Mouse (Mus musculus): ENCODE measurements around the gene Rnf38. TPM values are rescaled to one million over a fixed set of nuclear protein-coding genes. Genes with fewer than 3 reads are reported as not detected.

Gene Rnf38
- polyA plus RNA-seq, 1 experiment from 2014 or later = 40.1 TPM

DNA sequence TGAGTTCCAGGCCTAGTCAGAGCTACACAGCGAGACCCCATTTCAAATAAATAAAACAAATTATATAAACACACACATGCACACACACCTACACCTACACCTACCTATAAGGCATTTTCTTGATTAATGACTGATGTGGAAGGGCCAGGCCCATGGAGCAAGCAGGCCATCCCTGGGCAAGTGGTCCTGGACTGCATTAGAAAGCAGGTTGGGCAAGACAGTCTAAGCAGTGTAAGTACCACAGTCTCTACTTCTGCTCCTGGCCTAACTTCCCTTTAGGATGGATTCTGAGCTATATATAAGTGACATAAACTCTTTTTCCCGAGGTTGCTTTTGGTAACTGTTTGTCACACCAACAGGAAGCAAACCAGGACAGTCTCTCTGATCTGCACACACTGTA is 70.6 kb downstream of the Rnf38 start:
- Histone ChIP-seq H3K9ac (no peak overlapping the region), H3K27ac (no peak overlapping the region), H3K27me3 (no peaks in the 10 kb centered on the region), H3K4me1 (peaks cover 58% of the 10 kb centered on the region), H3K9me3 (replicated peaks) (no peaks in the 10 kb centered on the region), H3K4me3 (no peak overlapping the region), H3K36me3 (ENCODE audit: poor library complexity, severe bottlenecking) (0 out of 2 replicates have a peak, but pooled peaks cover 4% of the 10 kb centered on the region), H3K4me2 (no peak overlapping the region)
- no peak for ATAC-seq
- 79% methylated on average over 2 of the region's 2 CpGs for WGBS

DNA sequence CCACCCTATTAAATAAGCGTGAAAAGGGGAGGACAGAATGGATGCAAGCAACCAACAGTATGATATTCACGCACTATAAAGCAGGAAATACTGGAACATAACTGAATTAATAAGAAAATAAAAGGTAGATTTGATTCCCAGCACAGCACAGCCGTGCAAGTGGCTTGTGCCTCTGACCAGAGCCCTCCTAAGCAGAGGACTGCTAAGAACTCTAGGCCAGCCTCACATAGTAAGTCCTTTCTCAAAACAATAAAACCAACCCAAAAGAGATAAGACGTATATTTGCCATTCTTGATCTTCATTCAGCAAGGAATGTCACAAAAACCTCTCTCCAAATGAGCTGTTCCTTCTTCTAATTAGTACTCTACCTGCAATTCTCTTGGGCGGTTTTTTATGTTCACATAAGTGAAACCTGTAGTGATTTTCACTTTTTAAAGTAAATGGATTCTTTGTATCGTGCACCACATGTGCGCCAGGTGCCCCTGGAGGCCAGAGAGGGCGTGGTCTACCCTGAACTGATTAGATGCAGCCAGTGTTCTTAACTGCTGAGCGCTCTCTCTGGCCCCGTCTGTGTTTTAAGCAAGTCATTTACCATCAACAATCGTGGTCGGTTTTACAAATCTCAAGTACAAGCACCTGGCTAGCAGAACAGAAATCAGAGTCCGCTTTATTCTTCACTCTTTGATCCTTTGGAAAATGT is 72.4 kb downstream of the Rnf38 start:
- Histone ChIP-seq H3K27ac (no peak overlapping the region), H3K36me3 (ENCODE audit: poor library complexity, severe bottlenecking) (peaks cover 6% of the 10 kb centered on the region; the same call in 1 of the 2 replicates), H3K4me1 (peaks cover 55% of the 10 kb centered on the region), H3K4me2 (no peak overlapping the region), H3K4me3 (no peak overlapping the region), H3K9me3 (replicated peaks) (no peaks in the 10 kb centered on the region), H3K27me3 (no peaks in the 10 kb centered on the region), H3K9ac (no peak overlapping the region)
- WGBS = 54% methylated on average over 13 of the region's 13 CpGs
- ATAC-seq = no peak

DNA sequence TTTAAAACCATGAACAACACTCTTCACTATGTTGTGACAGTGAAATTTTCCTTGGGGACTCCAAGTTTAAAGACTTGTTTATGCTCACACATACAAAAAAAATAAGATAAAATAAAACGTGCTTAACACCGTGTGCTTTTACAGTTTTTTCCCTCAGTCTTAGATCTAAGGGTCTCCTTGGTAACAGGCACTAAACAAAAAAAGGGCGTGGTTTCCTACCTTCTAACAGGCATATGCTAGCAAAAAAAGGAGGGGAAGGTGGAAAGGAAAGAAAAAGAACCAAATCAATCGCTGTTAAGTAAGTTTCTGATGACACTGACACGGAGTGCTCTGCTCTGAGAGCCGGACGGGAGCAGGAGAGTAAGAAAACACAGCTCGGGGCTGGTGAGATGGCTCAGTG is 73.8 kb downstream of the Rnf38 start:
- no peak overlapping the region for H3K4me2 ChIP-seq
- H3K27ac ChIP-seq = no peak overlapping the region
- H3K27me3 ChIP-seq = no peaks in the 10 kb centered on the region

DNA sequence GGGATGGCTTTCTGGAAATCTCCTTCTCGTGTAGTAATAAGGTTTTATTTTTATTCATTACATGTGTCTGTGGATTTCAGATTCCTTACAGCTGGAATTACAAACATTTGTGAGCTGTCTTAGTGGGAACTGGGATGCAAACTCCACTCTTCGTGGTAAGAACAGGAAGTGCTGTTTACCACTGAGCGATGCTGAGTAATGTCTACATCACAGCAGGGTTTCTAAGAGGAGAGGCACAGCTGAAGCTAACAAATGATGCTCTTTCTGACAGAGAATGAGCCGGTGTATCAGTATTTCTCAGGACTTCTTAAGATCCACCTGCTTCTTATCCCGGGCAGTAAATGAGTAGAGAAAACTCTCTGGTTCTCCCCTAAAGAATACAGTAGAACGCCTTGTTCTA is 77.1 kb downstream of the Rnf38 start:
- 76% methylated on average over 6 of the region's 6 CpGs for WGBS
- Histone ChIP-seq H3K36me3 (ENCODE audit: poor library complexity, severe bottlenecking) (peaks cover 21% of the 10 kb centered on the region), H3K4me3 (no peak overlapping the region), H3K4me2 (no peak overlapping the region), H3K27me3 (no peaks in the 10 kb centered on the region), H3K4me1 (peaks cover 8% of the 10 kb centered on the region), H3K27ac (no peak overlapping the region), H3K9me3 (replicated peaks) (no peaks in the 10 kb centered on the region), H3K9ac (no peak overlapping the region)
- ATAC-seq = no peak

More for the DNA sequence above, 73.8 kb downstream of the Rnf38 start:
- 85% methylated on average over 8 of the region's 8 CpGs for WGBS
- Histone ChIP-seq H3K9me3 (replicated peaks) (no peaks in the 10 kb centered on the region), H3K4me1 (peaks cover 42% of the 10 kb centered on the region), H3K9ac (no peak overlapping the region), H3K36me3 (ENCODE audit: poor library complexity, severe bottlenecking) (peaks cover 11% of the 10 kb centered on the region), H3K4me3 (no peak overlapping the region)
- no peak for ATAC-seq

DNA sequence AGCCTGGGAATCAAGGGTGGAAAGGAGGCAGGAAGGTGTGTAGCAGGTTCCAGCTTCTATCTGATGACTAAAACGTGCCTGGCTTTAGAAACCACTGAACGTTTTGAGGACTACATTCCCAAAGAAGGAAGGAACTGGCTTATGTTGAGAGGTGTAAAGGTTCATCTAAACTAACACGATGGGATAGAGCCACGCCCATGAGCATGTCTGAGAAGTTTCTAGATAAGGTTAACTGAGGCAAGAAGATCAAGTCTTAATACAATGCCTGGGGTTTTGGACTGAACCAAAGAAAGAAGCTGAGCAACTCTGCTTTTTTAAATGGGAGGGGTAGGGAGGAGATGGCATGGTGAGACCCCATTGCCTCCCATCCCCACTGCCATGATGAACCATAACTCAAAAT is 78.7 kb downstream of the Rnf38 start:
- H3K4me3 ChIP-seq = no peak overlapping the region
- H3K27me3 ChIP-seq = no peaks in the 10 kb centered on the region
- H3K36me3 ChIP-seq (ENCODE audit: poor library complexity, severe bottlenecking) = peaks cover 35% of the 10 kb centered on the region
- 93% methylated on average over 4 of the region's 4 CpGs for WGBS
- no peak overlapping the region for H3K9ac ChIP-seq
- no peaks in the 10 kb centered on the region for H3K4me1 ChIP-seq
- ATAC-seq = no peak
- H3K9me3 ChIP-seq (replicated peaks) = no peaks in the 10 kb centered on the region
- H3K4me2 ChIP-seq = no peak overlapping the region
- no peak overlapping the region for H3K27ac ChIP-seq

DNA sequence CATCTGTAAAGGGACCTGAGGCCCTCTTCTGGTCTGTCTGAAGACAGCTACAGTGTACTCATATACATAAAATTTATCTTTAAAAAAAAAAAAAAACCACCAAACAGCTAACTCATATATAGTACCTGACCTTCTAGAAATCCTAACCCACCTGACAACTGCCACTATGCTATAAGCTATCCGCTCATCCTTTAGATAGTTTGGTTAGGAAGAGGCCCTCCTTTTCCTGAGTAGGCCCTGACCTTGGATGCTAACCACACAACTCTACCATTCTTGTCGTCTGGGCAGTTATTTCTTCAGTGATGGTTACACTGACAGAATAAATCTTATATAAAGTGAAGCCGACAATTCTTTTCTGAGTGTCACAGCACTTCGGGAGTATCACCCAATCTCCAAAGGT is 80.7 kb downstream of the Rnf38 start:
- no peaks in the 10 kb centered on the region for H3K9me3 ChIP-seq (replicated peaks)
- ATAC-seq = no peak
- H3K4me3 ChIP-seq = no peak overlapping the region
- H3K36me3 ChIP-seq (ENCODE audit: poor library complexity, severe bottlenecking) = peaks cover 46% of the 10 kb centered on the region
- no peak overlapping the region for H3K9ac ChIP-seq
- no peak overlapping the region for H3K4me2 ChIP-seq
- no peak overlapping the region for H3K27ac ChIP-seq
- H3K4me1 ChIP-seq = no peaks in the 10 kb centered on the region
- H3K27me3 ChIP-seq = no peaks in the 10 kb centered on the region
- WGBS = 92% methylated on average over 4 of the region's 4 CpGs

DNA sequence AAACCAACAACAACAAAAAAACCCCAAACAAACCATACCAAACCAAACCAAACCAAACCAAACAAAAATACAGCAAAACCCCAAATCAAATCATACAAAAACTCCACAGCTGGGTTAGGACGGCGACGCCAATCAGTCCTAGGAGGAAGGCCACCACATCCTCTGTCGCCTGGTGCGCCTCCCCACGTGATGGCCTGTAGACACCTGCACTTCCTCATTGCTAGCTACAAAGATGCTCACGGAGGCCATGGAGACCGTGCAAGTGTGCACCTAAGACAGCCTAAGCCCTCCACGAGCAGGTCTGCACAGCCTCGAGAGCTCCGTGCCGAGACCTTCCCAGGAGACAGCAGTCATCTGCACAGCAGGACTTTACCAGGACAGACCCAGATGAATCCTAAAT is 106.8 kb downstream of the Rnf38 start:
- Histone ChIP-seq H3K4me3 (no peak overlapping the region), H3K9me3 (replicated peaks) (no peaks in the 10 kb centered on the region), H3K36me3 (ENCODE audit: poor library complexity, severe bottlenecking) (peaks cover 79% of the 10 kb centered on the region), H3K9ac (no peak overlapping the region), H3K4me2 (no peak overlapping the region), H3K4me1 (no peaks in the 10 kb centered on the region), H3K27me3 (no peaks in the 10 kb centered on the region), H3K27ac (no peak overlapping the region)
- no peak for ATAC-seq
- WGBS = 94% methylated on average over 12 of the region's 12 CpGs

DNA sequence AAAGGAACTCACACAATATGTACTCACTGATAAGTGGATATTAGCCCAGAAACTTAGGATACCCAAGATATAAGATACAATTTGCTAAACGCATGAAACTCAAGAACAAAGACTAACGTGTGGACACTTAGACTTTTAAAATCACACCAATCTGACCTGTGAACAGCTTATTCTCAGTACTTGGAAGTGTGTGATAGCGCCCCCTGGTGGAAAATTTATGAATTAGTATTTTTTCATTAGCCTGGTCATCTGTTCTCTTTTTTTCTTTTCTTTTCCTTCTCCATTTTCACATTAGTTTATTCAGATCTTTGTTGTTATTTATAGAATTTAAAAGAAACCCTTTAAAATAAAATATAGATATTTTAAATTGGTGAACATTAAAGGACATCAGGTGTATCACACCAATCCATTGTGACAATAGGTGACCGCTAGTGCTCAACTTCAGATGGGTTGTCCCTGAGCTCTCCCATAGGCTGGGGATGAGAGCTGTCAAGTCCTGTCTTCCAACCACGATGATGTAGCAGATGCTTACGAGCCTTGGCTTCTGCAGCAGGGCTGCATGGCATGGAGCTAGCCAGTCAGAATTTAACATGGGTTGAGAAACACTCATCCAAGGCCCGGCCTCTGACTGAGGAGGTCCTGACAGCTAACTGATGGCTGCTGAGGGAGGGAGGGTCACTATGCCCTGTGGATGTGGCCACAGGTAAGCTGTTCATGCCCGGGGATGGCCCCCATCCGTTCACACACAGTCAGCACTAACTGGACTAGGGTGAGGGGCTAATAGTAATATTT is 114.0 kb downstream of the Rnf38 start:
- Histone ChIP-seq H3K4me3 (no peak overlapping the region), H3K9ac (no peak overlapping the region), H3K4me2 (no peak overlapping the region), H3K36me3 (ENCODE audit: poor library complexity, severe bottlenecking) (peaks cover 19% of the 10 kb centered on the region; the same call in 1 of the 2 replicates), H3K27ac (no peak overlapping the region), H3K4me1 (no peaks in the 10 kb centered on the region), H3K9me3 (replicated peaks) (no peaks in the 10 kb centered on the region), H3K27me3 (no peaks in the 10 kb centered on the region)
- ATAC-seq = no peak
- WGBS = 54% methylated on average over 9 of the region's 9 CpGs

DNA sequence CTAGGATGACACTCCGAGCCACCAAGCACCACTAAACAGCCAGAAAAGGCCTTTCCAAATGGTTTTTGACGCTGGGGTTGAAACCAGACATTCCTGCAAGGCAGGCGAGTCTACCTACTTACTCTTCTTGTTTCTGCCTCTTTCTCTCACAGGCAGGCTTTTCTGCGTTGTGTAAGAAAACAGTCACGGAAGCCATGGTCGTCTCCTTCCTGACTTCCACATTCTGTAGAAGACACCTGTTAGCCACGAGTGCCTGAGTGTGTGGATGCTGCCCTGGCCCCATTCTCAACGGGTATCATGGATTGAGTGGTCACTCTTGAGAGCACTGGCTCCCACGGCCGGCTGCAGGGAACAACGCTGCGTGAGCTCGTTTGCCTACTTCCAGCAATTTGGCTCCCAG is 118.5 kb downstream of the Rnf38 start:
- H3K27me3 ChIP-seq = no peaks in the 10 kb centered on the region
- H3K4me1 ChIP-seq = 0 out of 2 replicates have a peak, but pooled peaks cover 5% of the 10 kb centered on the region
- H3K4me3 ChIP-seq = no peak overlapping the region
- no peak overlapping the region for H3K4me2 ChIP-seq
- 84% methylated on average over 13 of the region's 13 CpGs for WGBS
- H3K27ac ChIP-seq = no peak overlapping the region
- peaks cover 6% of the 10 kb centered on the region; the same call in 1 of the 2 replicates for H3K36me3 ChIP-seq (ENCODE audit: poor library complexity, severe bottlenecking)
- H3K9ac ChIP-seq = no peak overlapping the region
- ATAC-seq = no peak
- no peaks in the 10 kb centered on the region for H3K9me3 ChIP-seq (replicated peaks)

DNA sequence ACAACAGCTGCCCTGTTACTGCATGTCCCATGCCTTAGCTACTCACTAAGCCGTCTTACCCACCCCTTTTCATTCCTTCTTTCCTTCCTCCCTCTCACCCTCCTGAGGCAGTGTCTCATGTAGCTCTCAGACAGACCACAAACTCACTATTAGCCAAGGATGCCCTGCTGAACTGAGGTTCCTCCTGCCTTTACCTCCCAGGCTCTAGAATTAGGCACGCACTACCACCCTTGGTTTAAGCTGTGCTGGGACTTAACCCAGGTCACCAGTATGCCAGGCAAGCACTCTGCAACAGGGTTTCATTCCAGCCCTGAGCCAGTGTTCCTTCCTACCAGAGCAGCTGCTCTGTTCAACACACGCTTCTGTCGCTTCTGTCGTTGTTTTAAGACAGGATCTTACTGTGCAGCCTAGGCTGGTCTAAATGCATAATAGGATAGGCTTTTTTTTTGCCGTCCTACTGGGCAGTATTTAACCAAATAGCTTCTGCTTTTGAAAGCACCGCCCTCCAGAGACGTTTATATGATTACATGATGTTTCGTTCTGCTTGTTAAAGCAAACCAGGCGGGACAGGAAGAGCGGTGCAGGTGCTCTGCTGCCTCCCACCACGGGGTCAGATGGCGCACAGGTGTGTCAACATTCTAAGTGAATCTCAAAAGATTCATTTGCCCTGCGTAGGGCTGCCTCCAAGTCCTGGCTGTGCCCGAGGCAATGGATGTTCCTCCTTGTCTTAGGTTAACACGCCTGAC is 120.0 kb downstream of the Rnf38 start:
- Histone ChIP-seq H3K9ac (no peak overlapping the region), H3K36me3 (ENCODE audit: poor library complexity, severe bottlenecking) (peaks cover 6% of the 10 kb centered on the region; the same call in 1 of the 2 replicates), H3K4me1 (0 out of 2 replicates have a peak, but pooled peaks cover 5% of the 10 kb centered on the region), H3K4me2 (no peak overlapping the region), H3K27ac (no peak overlapping the region), H3K4me3 (no peak overlapping the region), H3K9me3 (replicated peaks) (no peaks in the 10 kb centered on the region), H3K27me3 (no peaks in the 10 kb centered on the region)
- WGBS = 45% methylated on average over 16 of the region's 16 CpGs
- no peak for ATAC-seq

DNA sequence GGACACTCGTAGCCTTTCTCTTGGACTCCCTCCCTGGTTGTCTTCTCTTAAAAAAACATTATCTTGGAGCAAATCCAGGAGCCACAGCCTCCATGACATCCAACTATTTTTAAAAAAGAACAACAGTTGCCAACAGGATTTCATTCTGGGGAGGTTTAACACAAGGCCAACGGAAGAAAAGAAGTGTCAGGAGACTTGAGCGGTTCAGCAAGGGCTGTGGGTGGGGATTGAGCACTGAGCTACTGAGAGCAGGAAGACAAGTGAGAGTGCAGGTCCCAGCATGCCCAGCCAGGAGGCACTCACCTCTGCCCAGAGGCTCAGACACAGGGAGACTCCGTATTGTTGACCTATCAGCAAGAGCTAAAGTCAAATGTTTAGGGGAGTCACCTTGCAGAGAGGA is 120.8 kb downstream of the Rnf38 start:
- H3K27ac ChIP-seq = no peak overlapping the region
- H3K27me3 ChIP-seq = no peaks in the 10 kb centered on the region
- 28% methylated on average over 4 of the region's 4 CpGs for WGBS
- no peak overlapping the region for H3K4me3 ChIP-seq
- H3K4me2 ChIP-seq = no peak overlapping the region
- H3K36me3 ChIP-seq (ENCODE audit: poor library complexity, severe bottlenecking) = peaks cover 6% of the 10 kb centered on the region; the same call in 1 of the 2 replicates
- ATAC-seq = no peak
- H3K9ac ChIP-seq = no peak overlapping the region
- H3K9me3 ChIP-seq (replicated peaks) = no peaks in the 10 kb centered on the region
- 0 out of 2 replicates have a peak, but pooled peaks cover 5% of the 10 kb centered on the region for H3K4me1 ChIP-seq

DNA sequence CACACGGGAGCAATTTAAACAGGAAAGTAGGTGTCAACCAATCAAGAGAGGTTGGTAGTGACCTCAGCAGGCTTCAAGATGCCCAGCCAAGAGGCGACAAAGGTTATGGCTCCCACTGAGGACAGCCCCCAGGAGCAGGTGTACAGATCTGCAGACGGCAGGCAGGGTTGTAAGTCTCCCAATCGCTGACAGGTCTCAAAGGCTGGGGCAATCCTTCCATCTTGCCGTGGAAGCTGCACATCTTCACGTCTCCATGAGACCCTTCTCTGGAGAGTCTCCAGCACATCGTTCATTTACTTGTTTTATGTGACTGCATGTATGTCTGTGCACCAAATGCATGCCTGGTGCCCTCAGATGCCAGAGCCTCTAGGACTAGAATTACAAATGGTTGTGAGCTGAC is 122.8 kb downstream of the Rnf38 start:
- 87% methylated on average over 7 of the region's 7 CpGs for WGBS
- Histone ChIP-seq H3K27me3 (no peaks in the 10 kb centered on the region), H3K4me1 (0 out of 2 replicates have a peak, but pooled peaks cover 15% of the 10 kb centered on the region), H3K4me2 (no peak overlapping the region), H3K36me3 (ENCODE audit: poor library complexity, severe bottlenecking) (no peaks in the 10 kb centered on the region), H3K27ac (no peak overlapping the region), H3K4me3 (no peak overlapping the region), H3K9me3 (replicated peaks) (no peaks in the 10 kb centered on the region), H3K9ac (no peak overlapping the region)
- ATAC-seq = no peak
